Mouse (Mus musculus) lung, postnatal 0 days (tissue): ENCODE results near the gene Calm2.

Experiments
- CTCF ChIP-seq: IDR thresholded peaks from 2 replicates; pipeline ENCODE4 v1.5.1; 2016; ENCODE audit warnings: antibody characterized with exemption, mild to moderate bottlenecking
- EP300 ChIP-seq: IDR thresholded peaks from 2 replicates; pipeline ENCODE4 v1.6.1; 2016; ENCODE audit warnings: antibody characterized with exemption, mild to moderate bottlenecking, control low read depth

DNA sequence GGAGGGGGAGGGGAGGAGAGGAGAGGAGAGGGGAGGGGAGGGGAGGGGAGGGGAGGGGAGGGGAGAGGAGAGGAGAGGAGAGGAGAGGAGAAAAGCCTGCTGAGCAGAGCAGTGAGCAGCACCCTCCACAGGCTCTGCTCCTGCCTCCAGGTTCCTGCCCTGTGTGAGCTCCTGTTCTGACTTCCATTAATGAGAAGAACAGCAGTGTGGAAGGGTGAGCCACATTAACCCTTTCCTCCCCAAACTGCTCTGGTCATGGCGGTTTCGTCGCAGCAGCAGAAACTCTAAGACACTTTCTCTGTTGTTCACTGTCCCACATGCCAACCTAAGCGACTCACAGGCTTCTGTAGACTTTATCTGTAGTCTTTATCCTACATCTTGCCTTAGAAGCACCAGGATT is 40.1 kb downstream of the Calm2 start:
- TF ChIP-seq CTCF, result no peak
- TF ChIP-seq EP300, result no peak
